Mouse (Mus musculus): Measurements from ENCODE around the gene Ptgfrn.

Ptgfrn gene

GRCm38 (mm10) chr3:101110043-101110837 is at the start of gene Ptgfrn:
TSS of gene Ptgfrn (minus strand) at chr3:101110278.
- no peak for DNase-seq (ENCODE audit: low spot score)

- DNase-seq (ENCODE audit: low spot score), result no peak
Measured at GRCm38 (mm10) chr3:101159701-101160100, 49.6 kb upstream of the Ptgfrn start.

GRCm38 (mm10) chr3:101154067-101154466 is 44.0 kb upstream of the Ptgfrn start:
- DNase-seq (ENCODE audit: low spot score), result no peak

- no peak for DNase-seq (ENCODE audit: low spot score)
Measured at GRCm38 (mm10) chr3:101153341-101153740, 43.3 kb upstream of the Ptgfrn start.

- DNase-seq (ENCODE audit: low spot score), result no peak
Measured at GRCm38 (mm10) chr3:101146126-101146772, 36.2 kb upstream of the Ptgfrn start.

GRCm38 (mm10) chr3:101145292-101146046 is 35.4 kb upstream of the Ptgfrn start:
- DNase-seq (ENCODE audit: low spot score), result no peak

- DNase-seq (ENCODE audit: low spot score), result no peak
Measured at GRCm38 (mm10) chr3:101144366-101144948, 34.4 kb upstream of the Ptgfrn start.

- DNase-seq (ENCODE audit: low spot score), result no peak
Measured at GRCm38 (mm10) chr3:101143465-101143864, 33.4 kb upstream of the Ptgfrn start.

- DNase-seq (ENCODE audit: low spot score), result no peak
Measured at GRCm38 (mm10) chr3:101141864-101142263, 31.8 kb upstream of the Ptgfrn start.

- DNase-seq (ENCODE audit: low spot score), result no peak
Measured at GRCm38 (mm10) chr3:101139958-101140357, 29.9 kb upstream of the Ptgfrn start.

GRCm38 (mm10) chr3:101136483-101136882 is 26.4 kb upstream of the Ptgfrn start:
- no peak for DNase-seq (ENCODE audit: low spot score)

- DNase-seq (ENCODE audit: low spot score), result no peak
Measured at GRCm38 (mm10) chr3:101134861-101135260, 24.8 kb upstream of the Ptgfrn start.

- no peak for DNase-seq (ENCODE audit: low spot score)
Measured at GRCm38 (mm10) chr3:101132981-101133380, 22.9 kb upstream of the Ptgfrn start.

- no peak for DNase-seq (ENCODE audit: low spot score)
Measured at GRCm38 (mm10) chr3:101131772-101132171, 21.7 kb upstream of the Ptgfrn start.

- no peak for DNase-seq (ENCODE audit: low spot score)
Measured at GRCm38 (mm10) chr3:101130526-101130925, 20.4 kb upstream of the Ptgfrn start.

- no peak for DNase-seq (ENCODE audit: low spot score)
Measured at GRCm38 (mm10) chr3:101129620-101130019, 19.5 kb upstream of the Ptgfrn start.

GRCm38 (mm10) chr3:101129090-101129489 is 19.0 kb upstream of the Ptgfrn start:
- no peak for DNase-seq (ENCODE audit: low spot score)

GRCm38 (mm10) chr3:101127766-101128165 is 17.7 kb upstream of the Ptgfrn start:
- no peak for DNase-seq (ENCODE audit: low spot score)

- no peak for DNase-seq (ENCODE audit: low spot score)
Measured at GRCm38 (mm10) chr3:101124716-101125115, 14.6 kb upstream of the Ptgfrn start.

GRCm38 (mm10) chr3:101122479-101122878 is 12.4 kb upstream of the Ptgfrn start:
- no peak for DNase-seq (ENCODE audit: low spot score)

GRCm38 (mm10) chr3:101117774-101118173 is 7.7 kb upstream of the Ptgfrn start:
- DNase-seq (ENCODE audit: low spot score), result no peak

- DNase-seq (ENCODE audit: low spot score), result no peak
Measured at GRCm38 (mm10) chr3:101117386-101117749, 7.3 kb upstream of the Ptgfrn start.

All from layer of hippocampus, adult 9-10 months (tissue).